In the genomic region with DNA sequence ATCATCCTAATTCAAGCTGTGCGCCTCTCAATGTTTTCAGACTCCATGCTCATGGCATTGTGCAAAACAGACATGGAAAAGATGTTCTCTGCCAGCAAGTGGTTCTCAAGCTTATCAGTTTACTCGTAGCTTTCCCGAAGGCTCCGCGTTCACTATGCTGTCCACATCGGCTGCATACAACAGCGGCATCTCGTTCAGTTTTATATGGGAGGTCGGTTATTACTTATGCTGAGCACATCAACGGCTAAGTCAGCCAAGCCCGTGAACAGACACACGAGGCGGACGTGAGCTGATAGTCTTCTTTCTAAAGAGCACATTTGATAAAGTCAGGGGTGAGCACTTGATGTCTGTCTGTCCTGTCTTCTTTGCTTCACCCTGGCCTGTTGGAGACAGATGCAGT, we compare ENCODE assay signal across 24 mouse cellular contexts.
DNase-seq lines count a peak whose midpoint lies in the region; ATAC-seq and TF ChIP-seq lines count a peak whose summit lies in the region.
"Had no signal": no experiment of that assay in that cellular context is flagged by ENCODE, and none has a peak within 500 bp of the region (broad histone marks: within the 10 kb centered on the region; RNA-seq: fewer than 3 reads in every experiment).

No protein-coding gene starts in this region.

- WGBS in forebrain, postnatal 0 days: 58% methylated on average over 14 of the region's 14 CpGs
- WGBS in forebrain, embryonic 11.5 days: 86% methylated on average over 14 of the region's 14 CpGs
- 59% methylated on average over 14 of the region's 14 CpGs for WGBS in hindbrain, embryonic 11.5 days
- WGBS in hindbrain, embryonic 15.5 days: 37% methylated on average over 14 of the region's 14 CpGs
- WGBS in midbrain, embryonic 14.5 days: 28% methylated on average over 14 of the region's 14 CpGs

- H3K9me3 ChIP-seq in forebrain, postnatal 0 days (ENCODE audit: low read length): no peaks in the 10 kb centered on the region
- H3K9me3 ChIP-seq in forebrain, embryonic 11.5 days (ENCODE audit: control insufficient read depth, low read length): no peaks in the 10 kb centered on the region
- no peaks in the 10 kb centered on the region for H3K9me3 ChIP-seq in hindbrain, embryonic 11.5 days (ENCODE audit: control insufficient read depth, low read length)
- H3K9me3 ChIP-seq in hindbrain, embryonic 15.5 days: no peaks in the 10 kb centered on the region
- no peaks in the 10 kb centered on the region for H3K9me3 ChIP-seq in midbrain, embryonic 14.5 days (ENCODE audit: control insufficient read depth, low read length)
- H3K9me3 ChIP-seq: heart, embryonic 13.5 days; limb, embryonic 12.5 days; liver, embryonic 15.5 days; neural tube, embryonic 13.5 days had no signal

- TF ChIP-seq CTCF in forebrain, postnatal 0 days (IDR thresholded peaks at IDR 0.05; ENCODE audit: low read depth): no peak

- H3K4me2 ChIP-seq in forebrain, postnatal 0 days (ENCODE audit: low read depth): no peak overlapping the region
- no peak overlapping the region for H3K4me2 ChIP-seq in forebrain, embryonic 11.5 days (ENCODE audit: low read depth, low read length, severe bottlenecking)
- H3K4me2 ChIP-seq in hindbrain, embryonic 11.5 days (replicated peaks; ENCODE audit: low read depth, low read length): no peak overlapping the region
- peak overlapping the region; percentile 5; the same call in 1 of the 2 replicates for H3K4me2 ChIP-seq in hindbrain, embryonic 15.5 days
- peak overlapping the region; percentile 24 for H3K4me2 ChIP-seq in midbrain, embryonic 14.5 days (ENCODE audit: low read length)
- H3K4me2 ChIP-seq: heart, embryonic 13.5 days; limb, embryonic 12.5 days; liver, embryonic 15.5 days; lung, embryonic 14.5 days; neural tube, embryonic 13.5 days had no signal

- no peak overlapping the region for H3K9ac ChIP-seq in forebrain, postnatal 0 days
- H3K9ac ChIP-seq in forebrain, embryonic 11.5 days (ENCODE audit: low read length): no peak overlapping the region
- H3K9ac ChIP-seq in hindbrain, embryonic 11.5 days (ENCODE audit: low read depth, low read length): no peak overlapping the region
- H3K9ac ChIP-seq in hindbrain, embryonic 15.5 days: no peak overlapping the region
- H3K9ac ChIP-seq in midbrain, embryonic 14.5 days (replicated peaks; ENCODE audit: low read length): no peak overlapping the region
- H3K9ac ChIP-seq: heart, embryonic 13.5 days; limb, embryonic 12.5 days; liver, embryonic 15.5 days; lung, embryonic 14.5 days; neural tube, embryonic 13.5 days had no signal

- DNase-seq in forebrain, postnatal 0 days: peak; percentile 35
- no peak for DNase-seq in forebrain, embryonic 11.5 days (ENCODE audit: low spot score)
- no peak for DNase-seq in hindbrain, embryonic 11.5 days (ENCODE audit: low spot score)
- peak; percentile 67 for DNase-seq in midbrain, embryonic 14.5 days
- no peak for DNase-seq in kidney, postnatal 4 days
- no peak for DNase-seq in urinary bladder, postnatal 36 days (ENCODE audit: low spot score in 2 of 2)
- DNase-seq: adrenal gland, postnatal 36 days; cerebellum, adult 8-10 months; cerebellum, postnatal 25 days; heart, adult 2 months; heart, postnatal 14 days; kidney, adult 8-10 months; kidney, postnatal 10 days; lung, postnatal 14 days; thymus, postnatal 4 days had no signal

- no peaks in the 10 kb centered on the region for H3K36me3 ChIP-seq in forebrain, postnatal 0 days (ENCODE audit: insufficient read depth)
- no peaks in the 10 kb centered on the region for H3K36me3 ChIP-seq in forebrain, embryonic 11.5 days (ENCODE audit: control insufficient read depth, insufficient read depth, low read length)
- no peaks in the 10 kb centered on the region for H3K36me3 ChIP-seq in hindbrain, embryonic 11.5 days (ENCODE audit: control insufficient read depth, insufficient read depth, low read length)
- no peaks in the 10 kb centered on the region for H3K36me3 ChIP-seq in hindbrain, embryonic 15.5 days
- H3K36me3 ChIP-seq in midbrain, embryonic 14.5 days (ENCODE audit: control insufficient read depth, insufficient read depth, low read length): no peaks in the 10 kb centered on the region
- H3K36me3 ChIP-seq: heart, embryonic 13.5 days; limb, embryonic 12.5 days; liver, embryonic 15.5 days; neural tube, embryonic 13.5 days had no signal

- no peak overlapping the region for H3K4me3 ChIP-seq in forebrain, postnatal 0 days (ENCODE audit: low read depth, low read length)
- no peak overlapping the region for H3K4me3 ChIP-seq in forebrain, embryonic 11.5 days (ENCODE audit: low read depth, low read length)
- no peak overlapping the region for H3K4me3 ChIP-seq in hindbrain, embryonic 11.5 days (ENCODE audit: low read depth, low read length)
- H3K4me3 ChIP-seq in hindbrain, embryonic 15.5 days: no peak overlapping the region
- H3K4me3 ChIP-seq in midbrain, embryonic 14.5 days (replicated peaks; ENCODE audit: low read depth, low read length): no peak overlapping the region
- H3K4me3 ChIP-seq: heart, adult 2 months; heart, embryonic 13.5 days; left cerebral cortex, adult 2 months; limb, embryonic 12.5 days; liver, embryonic 15.5 days; neural tube, embryonic 13.5 days had no signal

- H3K27me3 ChIP-seq in forebrain, postnatal 0 days (ENCODE audit: insufficient read depth, low read length): no peaks in the 10 kb centered on the region
- H3K27me3 ChIP-seq in forebrain, embryonic 11.5 days (ENCODE audit: control insufficient read depth, insufficient read depth, low read length): no peaks in the 10 kb centered on the region
- no peaks in the 10 kb centered on the region for H3K27me3 ChIP-seq in hindbrain, embryonic 11.5 days (ENCODE audit: control insufficient read depth, insufficient read depth, low read length)
- H3K27me3 ChIP-seq in hindbrain, embryonic 15.5 days: no peaks in the 10 kb centered on the region
- 0 out of 2 replicates have a peak, but pooled peaks cover 5% of the 10 kb centered on the region for H3K27me3 ChIP-seq in midbrain, embryonic 14.5 days (ENCODE audit: control insufficient read depth, insufficient read depth, low read length)
- H3K27me3 ChIP-seq: heart, embryonic 13.5 days; limb, embryonic 12.5 days; liver, embryonic 15.5 days had no signal

- peak overlapping the region; percentile 54 for H3K27ac ChIP-seq in forebrain, postnatal 0 days (ENCODE audit: low read depth, low read length)
- H3K27ac ChIP-seq in forebrain, embryonic 11.5 days (ENCODE audit: low read depth, low read length): no peak overlapping the region
- no peak overlapping the region for H3K27ac ChIP-seq in hindbrain, embryonic 11.5 days (ENCODE audit: low read depth, low read length)
- H3K27ac ChIP-seq in hindbrain, embryonic 15.5 days (replicated peaks): no peak overlapping the region
- H3K27ac ChIP-seq in midbrain, embryonic 14.5 days (replicated peaks; ENCODE audit: low read depth, low read length): no peak overlapping the region
- H3K27ac ChIP-seq: heart, adult 2 months; heart, embryonic 13.5 days; left cerebral cortex, adult 2 months; limb, embryonic 12.5 days; liver, embryonic 15.5 days; neural tube, embryonic 13.5 days had no signal

- peak; percentile 76 for ATAC-seq in forebrain, postnatal 0 days
- no peak for ATAC-seq in forebrain, embryonic 11.5 days (replicated peaks; ENCODE audit: low FRiP score)
- ATAC-seq in hindbrain, embryonic 11.5 days (ENCODE audit: low FRiP score): peak; percentile 59; the same call in 1 of the 2 replicates
- ATAC-seq in hindbrain, embryonic 15.5 days (ENCODE audit: low FRiP score, low read depth): peak; percentile 38; the same call in 1 of the 2 replicates
- no peak for ATAC-seq in midbrain, embryonic 14.5 days (ENCODE audit: low FRiP score, low TSS enrichment)
- no peak for ATAC-seq in monocyte, adult 5-6 weeks (replicated peaks; ENCODE audit: insufficient number of reproducible peaks, low FRiP score, low TSS enrichment, poor library complexity, severe bottlenecking)
- ATAC-seq: intestine, embryonic 16.5 days had no signal

- peaks cover 5% of the 10 kb centered on the region; the same call in 1 of the 2 replicates for H3K4me1 ChIP-seq in forebrain, postnatal 0 days (ENCODE audit: insufficient read depth)
- no peaks in the 10 kb centered on the region; the same call in 1 of the 2 replicates for H3K4me1 ChIP-seq in forebrain, embryonic 11.5 days (replicated peaks; ENCODE audit: control insufficient read depth, insufficient read depth, low read length)
- H3K4me1 ChIP-seq in hindbrain, embryonic 11.5 days (replicated peaks; ENCODE audit: control insufficient read depth, insufficient read depth, low read length): 0 out of 2 replicates have a peak, but pooled peaks cover 4% of the 10 kb centered on the region
- H3K4me1 ChIP-seq in hindbrain, embryonic 15.5 days (replicated peaks): no peaks in the 10 kb centered on the region
- H3K4me1 ChIP-seq in midbrain, embryonic 14.5 days (ENCODE audit: control insufficient read depth, insufficient read depth, low read length): peaks cover 12% of the 10 kb centered on the region; the same call in 1 of the 2 replicates

Comparison
In these comparisons a context has a peak if more than half of its experiments do, and no peak if none do; other contexts are left out.
1. ATAC-seq: peak in forebrain, postnatal 0 days (single experiment), hindbrain, embryonic 11.5 days (single experiment) and hindbrain, embryonic 15.5 days (single experiment); none in forebrain, embryonic 11.5 days (single experiment), midbrain, embryonic 14.5 days (single experiment) and monocyte, adult 5-6 weeks (single experiment).
2. DNase-seq: peak in forebrain, postnatal 0 days (single experiment) and midbrain, embryonic 14.5 days (single experiment); none in forebrain, embryonic 11.5 days (single experiment), hindbrain, embryonic 11.5 days (single experiment), kidney, postnatal 4 days (0 of 2) and urinary bladder, postnatal 36 days (0 of 2).
3. H3K4me2 ChIP-seq: peak in hindbrain, embryonic 15.5 days (single experiment) and midbrain, embryonic 14.5 days (single experiment); none in forebrain, postnatal 0 days (single experiment), forebrain, embryonic 11.5 days (single experiment) and hindbrain, embryonic 11.5 days (single experiment).